Mouse (Mus musculus) embryo, embryonic 9.5 days (tissue): ENCODE results near the gene Ctdspl.

ENCODE experiments used
- DNase-seq: peaks from one replicate; pipeline ENCODE4 v3.0.0-alpha.2; 2017; ENCODE audit errors: extremely low spot score

Gene Ctdspl

GRCm38 (mm10) chr9:118926111-118926650, at the start of gene Ctdspl:
Ctdspl (plus strand) TSS chr9:118926453.
- peak; percentile 66 for DNase-seq

- DNase-seq, result no peak
Observed at GRCm38 (mm10) chr9:118876902-118877301, 49.4 kb upstream of the Ctdspl start.

GRCm38 (mm10) chr9:118877365-118878008, 48.8 kb upstream of the Ctdspl start:
- no peak for DNase-seq

GRCm38 (mm10) chr9:118878596-118878995, 47.7 kb upstream of the Ctdspl start:
- DNase-seq, result no peak

- DNase-seq, result no peak
Observed at GRCm38 (mm10) chr9:118881281-118881945, 44.8 kb upstream of the Ctdspl start.

- DNase-seq, result no peak
Observed at GRCm38 (mm10) chr9:118881946-118882284, 44.3 kb upstream of the Ctdspl start.

GRCm38 (mm10) chr9:118883150-118883549, 43.1 kb upstream of the Ctdspl start:
- DNase-seq, result no peak

- no peak for DNase-seq
Observed at GRCm38 (mm10) chr9:118885785-118886184, 40.5 kb upstream of the Ctdspl start.

- no peak for DNase-seq
Observed at GRCm38 (mm10) chr9:118887201-118887600, 39.1 kb upstream of the Ctdspl start.

GRCm38 (mm10) chr9:118887734-118888133, 38.5 kb upstream of the Ctdspl start:
- no peak for DNase-seq

GRCm38 (mm10) chr9:118890149-118890548, 36.1 kb upstream of the Ctdspl start:
- DNase-seq, result no peak

- no peak for DNase-seq
Observed at GRCm38 (mm10) chr9:118890645-118891044, 35.6 kb upstream of the Ctdspl start.

- no peak for DNase-seq
Observed at GRCm38 (mm10) chr9:118891068-118891467, 35.2 kb upstream of the Ctdspl start.

GRCm38 (mm10) chr9:118891593-118891992, 34.7 kb upstream of the Ctdspl start:
- DNase-seq, result no peak

GRCm38 (mm10) chr9:118895101-118895500, 31.2 kb upstream of the Ctdspl start:
- DNase-seq, result no peak

GRCm38 (mm10) chr9:118900677-118901076, 25.6 kb upstream of the Ctdspl start:
- no peak for DNase-seq

GRCm38 (mm10) chr9:118901917-118902316, 24.3 kb upstream of the Ctdspl start:
- no peak for DNase-seq

GRCm38 (mm10) chr9:118907934-118908620, 18.2 kb upstream of the Ctdspl start:
- DNase-seq, result peak; percentile 87

- no peak for DNase-seq
Observed at GRCm38 (mm10) chr9:118913048-118913447, 13.2 kb upstream of the Ctdspl start.

- DNase-seq, result no peak
Observed at GRCm38 (mm10) chr9:118913613-118914012, 12.6 kb upstream of the Ctdspl start.

GRCm38 (mm10) chr9:118914589-118914988, 11.7 kb upstream of the Ctdspl start:
- no peak for DNase-seq

GRCm38 (mm10) chr9:118915290-118915689, 11.0 kb upstream of the Ctdspl start:
- DNase-seq, result no peak
